Mouse (Mus musculus): ENCODE data around the gene Tial1. TPM values are rescaled to one million over a fixed set of nuclear protein-coding genes. Genes with fewer than 3 reads are reported as not detected.

Gene Tial1
- polyA plus RNA-seq, 1 experiment from 2014 or later = 10.2 TPM

DNA sequence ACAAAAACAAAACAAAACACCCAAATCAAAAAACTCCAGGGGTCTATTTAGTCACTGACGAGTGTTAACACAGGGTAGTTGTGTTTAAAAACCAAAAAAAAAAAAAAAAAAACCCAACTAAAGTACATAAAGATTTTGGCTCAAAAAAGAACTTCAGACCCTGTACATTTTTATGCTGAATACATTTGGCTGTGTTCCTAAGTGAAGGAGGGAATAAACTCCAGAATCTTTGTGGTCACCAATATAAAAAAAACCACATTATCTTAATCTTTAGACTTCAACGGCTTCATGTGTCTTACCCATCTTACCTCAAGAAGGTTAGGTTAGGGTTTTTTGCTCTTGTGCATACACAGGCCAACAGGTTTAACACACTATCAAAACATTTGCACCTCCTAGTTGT lies 20.9 kb downstream of the Tial1 start:
- ATAC-seq (no peak), DNase-seq (no peak)
- no peaks in the 10 kb centered on the region for H3K9me3 ChIP-seq (ENCODE audit: low read length)
- peaks cover 43% of the 10 kb centered on the region for H3K36me3 ChIP-seq (replicated peaks; ENCODE audit: insufficient read depth, low read length)
- TF ChIP-seq EP300 (IDR thresholded peaks at IDR 0.05; ENCODE audit: low read depth) = no peak
- TF ChIP-seq CTCF (IDR thresholded peaks at IDR 0.05; ENCODE audit: low read depth) = no peak
- no peak overlapping the region for H3K4me2 ChIP-seq (ENCODE audit: low read depth, low read length)
- no peak overlapping the region for H3K27ac ChIP-seq (ENCODE audit: low read depth)
- WGBS (ENCODE audit: insufficient replicate concordance) = 71% methylated on average over 2 of the region's 2 CpGs
- no peaks in the 10 kb centered on the region for H3K4me1 ChIP-seq (ENCODE audit: insufficient read depth)
- H3K27me3 ChIP-seq (ENCODE audit: insufficient read depth, low read length) = no peaks in the 10 kb centered on the region
- no peak overlapping the region for H3K9ac ChIP-seq (replicated peaks)
- no peak overlapping the region for H3K4me3 ChIP-seq (ENCODE audit: low read depth, low read length)

GRCm38 (mm10) chr7:128439251-128439650 lies 22.3 kb downstream of the Tial1 start:
- H3K9me3 ChIP-seq (ENCODE audit: low read length) = no peaks in the 10 kb centered on the region
- H3K27me3 ChIP-seq (ENCODE audit: insufficient read depth, low read length) = no peaks in the 10 kb centered on the region
- H3K4me3 ChIP-seq (ENCODE audit: low read depth, low read length) = no peak overlapping the region
- H3K36me3 ChIP-seq (replicated peaks; ENCODE audit: insufficient read depth, low read length) = peaks cover 30% of the 10 kb centered on the region
- WGBS (ENCODE audit: insufficient replicate concordance) = 90% methylated on average over 6 of the region's 6 CpGs
- no peak overlapping the region for H3K27ac ChIP-seq (ENCODE audit: low read depth)
- TF ChIP-seq EP300 (IDR thresholded peaks at IDR 0.05; ENCODE audit: low read depth) (no peak), CTCF (IDR thresholded peaks at IDR 0.05; ENCODE audit: low read depth) (no peak)
- no peaks in the 10 kb centered on the region for H3K4me1 ChIP-seq (ENCODE audit: insufficient read depth)
- no peak overlapping the region for H3K4me2 ChIP-seq (ENCODE audit: low read depth, low read length)
- no peak overlapping the region for H3K9ac ChIP-seq (replicated peaks)
- ATAC-seq = no peak
- DNase-seq = no peak

- no peak for ATAC-seq
- Histone ChIP-seq H3K9ac (replicated peaks) (no peak overlapping the region), H3K9me3 (ENCODE audit: low read length) (no peaks in the 10 kb centered on the region), H3K4me2 (ENCODE audit: low read depth, low read length) (no peak overlapping the region), H3K4me3 (ENCODE audit: low read depth, low read length) (no peak overlapping the region), H3K27ac (ENCODE audit: low read depth) (no peak overlapping the region), H3K4me1 (ENCODE audit: insufficient read depth) (no peaks in the 10 kb centered on the region), H3K27me3 (ENCODE audit: insufficient read depth, low read length) (no peaks in the 10 kb centered on the region), H3K36me3 (replicated peaks; ENCODE audit: insufficient read depth, low read length) (peaks cover 19% of the 10 kb centered on the region)
- TF ChIP-seq EP300 (IDR thresholded peaks at IDR 0.05; ENCODE audit: low read depth) (no peak), CTCF (IDR thresholded peaks at IDR 0.05; ENCODE audit: low read depth) (no peak)
- DNase-seq = no peak
Measured at GRCm38 (mm10) chr7:128438131-128438530, 23.4 kb downstream of the Tial1 start.

DNA sequence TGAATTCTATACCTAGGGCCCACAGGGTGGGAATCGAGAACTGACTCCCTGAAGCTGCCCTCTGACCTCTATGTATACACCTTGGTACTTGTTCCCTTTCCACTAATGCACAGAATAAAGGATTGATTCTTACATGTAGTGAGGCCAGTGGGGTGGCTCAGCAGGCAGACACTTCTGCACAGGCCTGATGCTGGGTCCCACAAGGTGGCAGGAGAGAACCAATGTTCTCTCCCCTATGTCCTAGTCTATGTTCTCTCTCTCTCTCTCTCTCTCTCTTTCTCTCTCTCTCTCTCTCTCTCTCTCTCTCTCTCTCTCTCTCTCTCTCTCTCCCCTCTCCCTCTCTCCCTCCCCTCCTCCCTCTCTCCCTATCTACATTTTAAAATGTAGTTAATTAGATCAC lies 28.3 kb downstream of the Tial1 start:
- WGBS (ENCODE audit: insufficient replicate concordance) = 41% methylated on average over 1 of the region's 1 CpGs
- no peak for ATAC-seq
- no peak for TF ChIP-seq EP300 (IDR thresholded peaks at IDR 0.05; ENCODE audit: low read depth)
- TF ChIP-seq CTCF (IDR thresholded peaks at IDR 0.05; ENCODE audit: low read depth) = peak; percentile 57

GRCm38 (mm10) chr7:128432574-128432973 lies 28.9 kb downstream of the Tial1 start:
- DNase-seq (no peak), ATAC-seq (no peak)
- no peak overlapping the region for H3K9ac ChIP-seq (replicated peaks)
- H3K27ac ChIP-seq (ENCODE audit: low read depth) = no peak overlapping the region
- H3K4me2 ChIP-seq (ENCODE audit: low read depth, low read length) = no peak overlapping the region
- no peaks in the 10 kb centered on the region for H3K27me3 ChIP-seq (ENCODE audit: insufficient read depth, low read length)
- no peak overlapping the region for H3K4me3 ChIP-seq (ENCODE audit: low read depth, low read length)
- WGBS (ENCODE audit: insufficient replicate concordance) = 78% methylated on average over 10 of the region's 10 CpGs
- H3K4me1 ChIP-seq (ENCODE audit: insufficient read depth) = no peaks in the 10 kb centered on the region
- TF ChIP-seq EP300 (IDR thresholded peaks at IDR 0.05; ENCODE audit: low read depth) (no peak), CTCF (IDR thresholded peaks at IDR 0.05; ENCODE audit: low read depth) (no peak)
- H3K36me3 ChIP-seq (replicated peaks; ENCODE audit: insufficient read depth, low read length) = no peaks in the 10 kb centered on the region
- no peaks in the 10 kb centered on the region for H3K9me3 ChIP-seq (ENCODE audit: low read length)

More for the DNA sequence above, 28.3 kb downstream of the Tial1 start:
- no peaks in the 10 kb centered on the region for H3K4me1 ChIP-seq (ENCODE audit: insufficient read depth)
- H3K9me3 ChIP-seq (ENCODE audit: low read length) = no peaks in the 10 kb centered on the region
- H3K27ac ChIP-seq (ENCODE audit: low read depth) = no peak overlapping the region
- no peak overlapping the region for H3K4me3 ChIP-seq (ENCODE audit: low read depth, low read length)
- no peak overlapping the region for H3K9ac ChIP-seq (replicated peaks)
- H3K27me3 ChIP-seq (ENCODE audit: insufficient read depth, low read length) = no peaks in the 10 kb centered on the region
- H3K36me3 ChIP-seq (replicated peaks; ENCODE audit: insufficient read depth, low read length) = no peaks in the 10 kb centered on the region
- DNase-seq = no peak
- H3K4me2 ChIP-seq (ENCODE audit: low read depth, low read length) = no peak overlapping the region

GRCm38 (mm10) chr7:128422491-128422890 lies 39.0 kb downstream of the Tial1 start:
- Histone ChIP-seq H3K4me3 (ENCODE audit: low read depth, low read length) (no peak overlapping the region), H3K27ac (ENCODE audit: low read depth) (no peak overlapping the region), H3K9ac (replicated peaks) (no peak overlapping the region), H3K4me1 (ENCODE audit: insufficient read depth) (peaks cover 11% of the 10 kb centered on the region), H3K9me3 (ENCODE audit: low read length) (no peaks in the 10 kb centered on the region), H3K36me3 (replicated peaks; ENCODE audit: insufficient read depth, low read length) (no peaks in the 10 kb centered on the region), H3K4me2 (ENCODE audit: low read depth, low read length) (no peak overlapping the region), H3K27me3 (ENCODE audit: insufficient read depth, low read length) (peaks cover 33% of the 10 kb centered on the region)
- no peak for ATAC-seq
- DNase-seq = no peak
- WGBS (ENCODE audit: insufficient replicate concordance) = 52% methylated on average over 3 of the region's 3 CpGs
- TF ChIP-seq CTCF (IDR thresholded peaks at IDR 0.05; ENCODE audit: low read depth) (no peak), EP300 (IDR thresholded peaks at IDR 0.05; ENCODE audit: low read depth) (no peak)

- Histone ChIP-seq H3K4me2 (ENCODE audit: low read depth, low read length) (no peak overlapping the region), H3K9ac (replicated peaks) (no peak overlapping the region), H3K4me1 (ENCODE audit: insufficient read depth) (peaks cover 19% of the 10 kb centered on the region), H3K4me3 (ENCODE audit: low read depth, low read length) (no peak overlapping the region), H3K27ac (ENCODE audit: low read depth) (no peak overlapping the region), H3K9me3 (ENCODE audit: low read length) (no peaks in the 10 kb centered on the region), H3K36me3 (replicated peaks; ENCODE audit: insufficient read depth, low read length) (no peaks in the 10 kb centered on the region), H3K27me3 (ENCODE audit: insufficient read depth, low read length) (peaks cover 38% of the 10 kb centered on the region)
- ATAC-seq (no peak), DNase-seq (no peak)
- 78% methylated on average over 7 of the region's 7 CpGs for WGBS (ENCODE audit: insufficient replicate concordance)
- TF ChIP-seq CTCF (IDR thresholded peaks at IDR 0.05; ENCODE audit: low read depth) (no peak), EP300 (IDR thresholded peaks at IDR 0.05; ENCODE audit: low read depth) (no peak)
Measured at GRCm38 (mm10) chr7:128421701-128422100, 39.8 kb downstream of the Tial1 start.
